Mouse (Mus musculus) CH12.LX (cell line): Measurements from ENCODE around the gene Gm21976. TPM values are rescaled to one million over a fixed set of nuclear protein-coding genes. Genes with fewer than 3 reads are reported as not detected.

Experiments
- DNase-seq: peaks from one replicate; pipeline ENCODE4 v3.0.0-alpha.2; 2013; ENCODE audit errors: extremely low read depth
- H3K27ac ChIP-seq: 2 replicates; pipeline ENCODE4 v1.5.1; 2012; ENCODE audit warnings: low read depth, mild to moderate bottlenecking, control low read depth, moderate library complexity; ENCODE audit not compliant: insufficient read depth
- H3K27me3 ChIP-seq: replicated peaks from 2 replicates; pipeline ENCODE3; 2012; ENCODE audit warnings: inconsistent platforms
- H3K36me3 ChIP-seq, 2 experiments: replicated peaks in 1 of 2; 2 replicates each; pipeline versions ENCODE3 to v1.6.1; 2012; ENCODE audit warnings: inconsistent platforms in 1 of 2, low read length in 1 of 2, mild to moderate bottlenecking in 1 of 2, mixed read lengths in 1 of 2, moderate library complexity in 1 of 2; ENCODE audit not compliant: control insufficient read depth in 1 of 2, insufficient read depth in 1 of 2
- H3K4me1 ChIP-seq, 2 experiments: 2 replicates each; pipeline ENCODE4 v1.6.1; 2012; ENCODE audit warnings: inconsistent platforms in 1 of 2, moderate library complexity in 1 of 2; ENCODE audit not compliant: insufficient read depth in 2 of 2, control insufficient read depth in 1 of 2
- H3K4me2 ChIP-seq: 2 replicates; pipeline ENCODE4 v1.6.1; 2012; ENCODE audit warnings: low read depth, mild to moderate bottlenecking, control low read depth; ENCODE audit not compliant: poor library complexity, insufficient read depth, severe bottlenecking
- H3K4me3 ChIP-seq, 3 experiments: fragments of 150-350 bp in 1 of 3; sonication (generic) in 1 of 3; replicated peaks in 1 of 3; 2 replicates each; pipeline versions ENCODE3 to v1.5.1; 2011 to 2012; ENCODE audit warnings: low read depth in 2 of 3, low read length in 2 of 3, mild to moderate bottlenecking in 2 of 3, moderate library complexity in 2 of 3, control low read depth in 1 of 3, improper control_type of control experiment in 1 of 3, inconsistent platforms in 1 of 3, mixed read lengths in 1 of 3; ENCODE audit not compliant: poor library complexity in 1 of 3
- H3K79me2 ChIP-seq: replicated peaks from 2 replicates; pipeline ENCODE4 v1.6.1; 2012; ENCODE audit warnings: mild to moderate bottlenecking, moderate library complexity; ENCODE audit not compliant: control insufficient read depth, poor library complexity, insufficient read depth, severe bottlenecking; ENCODE audit errors: extremely low read depth
- H3K9ac ChIP-seq: 2 replicates; pipeline ENCODE4 v1.6.1; 2012; ENCODE audit warnings: low read depth, mild to moderate bottlenecking, control low read depth, moderate library complexity; ENCODE audit not compliant: insufficient read depth
- H3K9me3 ChIP-seq: replicated peaks from 2 replicates; pipeline ENCODE3; 2012; ENCODE audit warnings: low read length, inconsistent platforms, mixed read lengths
- CHD2 ChIP-seq: IDR thresholded peaks from 2 replicates; pipeline ENCODE4 v1.6.1; 2011; ENCODE audit warnings: low read length, improper control_type of control experiment
- CTCF ChIP-seq, 2 experiments: IDR thresholded peaks in 1 of 2; conservative IDR thresholded peaks in 1 of 2; 2 replicates each; pipeline ENCODE4 v1.5.1; 2011 to 2012; ENCODE audit warnings: low read depth in 2 of 2, low read length in 2 of 2, improper control_type of control experiment in 1 of 2, inconsistent platforms in 1 of 2, mild to moderate bottlenecking in 1 of 2, moderate library complexity in 1 of 2
- ELF1 ChIP-seq: IDR thresholded peaks from 2 replicates; pipeline ENCODE4 v1.6.1; 2014; ENCODE audit warnings: low read depth, mild to moderate bottlenecking, inconsistent platforms, low read length, improper control_type of control experiment
- EP300 ChIP-seq: IDR thresholded peaks from 2 replicates; pipeline ENCODE4 v1.6.1; 2011; ENCODE audit warnings: low read length, improper control_type of control experiment
- HCFC1 ChIP-seq: IDR thresholded peaks from 2 replicates; pipeline ENCODE4 v1.6.1; 2012; ENCODE audit warnings: low read depth, mild to moderate bottlenecking, inconsistent platforms, low read length, improper control_type of control experiment
- JUN ChIP-seq: IDR thresholded peaks from 2 replicates; pipeline ENCODE4 v1.6.1; 2011; ENCODE audit warnings: low read depth, mild to moderate bottlenecking, low read length, improper control_type of control experiment, moderate library complexity; ENCODE audit not compliant: insufficient read depth
- JUND ChIP-seq: conservative IDR thresholded peaks from 2 replicates; pipeline ENCODE4 v1.6.1; 2011; ENCODE audit warnings: low read depth, low read length, improper control_type of control experiment
- MAFK ChIP-seq: IDR thresholded peaks from 2 replicates; pipeline ENCODE4 v1.6.1; 2011; ENCODE audit warnings: low read length, improper control_type of control experiment; ENCODE audit not compliant: insufficient replicate concordance
- MAZ ChIP-seq: IDR thresholded peaks from 2 replicates; pipeline ENCODE4 v1.6.1; 2012; ENCODE audit warnings: low read depth, mild to moderate bottlenecking, inconsistent platforms, low read length, improper control_type of control experiment, moderate library complexity
- PAX5 ChIP-seq: IDR thresholded peaks from 2 replicates; pipeline ENCODE4 v1.6.1; 2012; ENCODE audit warnings: low read length, inconsistent platforms, mixed read lengths
- POLR2A ChIP-seq: IDR thresholded peaks from 2 replicates; pipeline ENCODE4 v1.6.1; 2011; ENCODE audit warnings: low read depth, mild to moderate bottlenecking, improper control_type of control experiment, low read length
- POLR2AphosphoS2 ChIP-seq: IDR thresholded peaks from 2 replicates; pipeline ENCODE4 v1.6.1; 2011; ENCODE audit warnings: low read depth, low read length, improper control_type of control experiment
- RAD21 ChIP-seq: IDR thresholded peaks from 2 replicates; pipeline ENCODE4 v1.6.1; 2011; ENCODE audit warnings: low read depth, mild to moderate bottlenecking, low read length, improper control_type of control experiment, moderate library complexity
- SIN3A ChIP-seq: IDR thresholded peaks from 2 replicates; pipeline ENCODE4 v1.6.1; 2012; ENCODE audit warnings: low read length, improper control_type of control experiment, inconsistent platforms
- SMC3 ChIP-seq: IDR thresholded peaks from 2 replicates; pipeline ENCODE4 v1.6.1; 2011; ENCODE audit warnings: low read depth, low read length, improper control_type of control experiment
- TCF12 ChIP-seq: IDR thresholded peaks from 2 replicates; pipeline ENCODE4 v1.6.1; 2014; ENCODE audit warnings: low read depth, mild to moderate bottlenecking, inconsistent platforms, low read length, improper control_type of control experiment
- UBTF ChIP-seq: IDR thresholded peaks from 2 replicates; pipeline ENCODE4 v1.6.1; 2012; ENCODE audit warnings: low read depth, mild to moderate bottlenecking, inconsistent platforms, low read length, improper control_type of control experiment, moderate library complexity
- USF1 ChIP-seq: IDR thresholded peaks from 2 replicates; pipeline ENCODE4 v1.6.1; 2014; ENCODE audit warnings: low read depth, mild to moderate bottlenecking, inconsistent platforms, low read length, improper control_type of control experiment
- ZC3H11A ChIP-seq: IDR thresholded peaks from 2 replicates; pipeline ENCODE4 v1.6.1; 2012; ENCODE audit warnings: low read depth, mild to moderate bottlenecking, inconsistent platforms, low read length, improper control_type of control experiment
- ZMIZ1 ChIP-seq: IDR thresholded peaks from 2 replicates; pipeline ENCODE4 v1.6.1; 2012; ENCODE audit warnings: low read depth, mild to moderate bottlenecking, inconsistent platforms, low read length, improper control_type of control experiment
- ZNF384 ChIP-seq: IDR thresholded peaks from 2 replicates; pipeline ENCODE4 v1.6.1; 2012; ENCODE audit warnings: low read depth, low read length, improper control_type of control experiment, inconsistent platforms
- dilution Hi-C: fragments of 300-500 bp; cut with MboI; formaldehyde crosslinking; loops from 2 replicates; pipeline ENCODE4 v1.14.3; 2020; ENCODE audit warnings: low sequenced_read_pairs; ENCODE audit not compliant: extremely low pct_unique_long_range_greater_than_20kb, extremely low pct_ligation_motif_present
- in situ Hi-C: fragments of 300-500 bp; cut with MboI; formaldehyde crosslinking; loops from 3 replicates; pipeline ENCODE4 v1.14.3; 2019; ENCODE audit warnings: low sequenced_read_pairs, low pct_ligation_motif_present, low pct_unique_long_range_greater_than_20kb, mixed read lengths
- polyA plus RNA-seq: library from polyadenylated mRNA; unstranded; fragments of >175 nt; gene quantifications from 2 replicates; pipeline ENCODE4 v1.2.1, GENCODE M21; 2012; ENCODE audit warnings: low read depth; ENCODE audit not compliant: insufficient read length
- total RNA-seq, 2 experiments: library from RNA; depleted of rRNA; stranded (reverse); fragments of 300-350 nt in 1 of 2; fragments of >200 nt in 1 of 2; gene quantifications; 2 replicates each; pipeline ENCODE4 v1.2.3; 2012 to 2014

The Gm21976 gene
- total and polyA plus RNA-seq, 3 experiments, result not detected

GRCm38 (mm10) chr13:98239978-98240641, 39.6 kb upstream of the Gm21976 start (continued):
- TF ChIP-seq MAZ (no peak), UBTF (no peak), ZMIZ1 (no peak), ZNF384 (no peak), JUND (0 out of 2 replicates have a peak, but pooled peaks have one; percentile 9), SMC3 (peak; percentile 81), CTCF (conservative IDR thresholded peaks at IDR 0.05 in 1 of 2, IDR thresholded peaks at IDR 0.05 in 1 of 2; ENCODE audit: low read depth in 2 of 2, low read length in 2 of 2) (peak; percentile 83 to 90), POLR2A (no peak), ZC3H11A (peak; percentile 36; the same call in 1 of the 2 replicates), HCFC1 (no peak), MAFK (no peak)

- Histone ChIP-seq H3K9me3 (no peaks in the 10 kb centered on the region), H3K4me1 (peaks cover 4 to 10% of the 10 kb centered on the region in 2 experiments; a peak in 1 of 4 replicates), H3K4me2 (no peak overlapping the region), H3K36me3 (peaks cover 0 to 11% of the 10 kb centered on the region in 2 experiments), H3K4me3 (no peak overlapping the region), H3K9ac (no peak overlapping the region), H3K27ac (no peak overlapping the region), H3K27me3 (no peaks in the 10 kb centered on the region), H3K79me2 (no peaks in the 10 kb centered on the region)
- DNase-seq, result no peak
- dilution Hi-C loops (no loop called here), in situ Hi-C loops (loop anchor here (5.0 kb wide), 1 partner anchor 204 kb away; no protein-coding TSS in a partner anchor)
- TF ChIP-seq PAX5 (no peak), ELF1 (no peak), CHD2 (no peak), EP300 (no peak), RAD21 (no peak), POLR2AphosphoS2 (no peak), USF1 (no peak), TCF12 (no peak), ZNF384 (no peak), HCFC1 (no peak), MAFK (no peak), CTCF (conservative IDR thresholded peaks at IDR 0.05 in 1 of 2, IDR thresholded peaks at IDR 0.05 in 1 of 2; ENCODE audit: low read depth in 2 of 2, low read length in 2 of 2) (no peak), JUN (no peak), SIN3A (no peak)
Observed at GRCm38 (mm10) chr13:98241531-98242282, 38.0 kb upstream of the Gm21976 start.
